Mouse (Mus musculus): ENCODE measurements around the gene Olfr727. TPM values are rescaled to one million over a fixed set of nuclear protein-coding genes. Genes with fewer than 3 reads are reported as not detected.

The Olfr727 gene
- polyA plus RNA-seq (2012; fragmentation: generic; extraction: Trizol) = not detected

- Histone ChIP-seq H3K4me3 (no peak within 1 kb of the TSS), H3K4me2 (ENCODE audit: low read depth) (no peak within 1 kb of the TSS), H3K79me2 (ENCODE audit: control insufficient read depth, insufficient read depth) (no peaks in the 10 kb centered on the region), H3K27me3 (ENCODE audit: control insufficient read depth, insufficient read depth, insufficient read length) (no peaks in the 10 kb centered on the region), H3ac (ENCODE audit: control insufficient read depth, insufficient read length) (no peak within 1 kb of the TSS), H3K36me3 (ENCODE audit: control insufficient read depth, insufficient read depth) (no peaks in the 10 kb centered on the region)
- TF ChIP-seq POLR2A (IDR thresholded peaks at IDR 0.05; ENCODE audit: insufficient read length, low read depth) (no peak), REST (IDR thresholded peaks at IDR 0.05; ENCODE audit: insufficient read depth, insufficient read length) (no peak), USF1 (IDR thresholded peaks at IDR 0.05; ENCODE audit: low read depth) (no peak)
Observed at GRCm38 (mm10) chr14:50122886-50123285, at the start of gene Olfr727. Gene Olfr727, plus strand, starts transcription at chr14:50123186.

- Histone ChIP-seq H3K27me3 (ENCODE audit: control insufficient read depth, insufficient read depth, insufficient read length) (no peaks in the 10 kb centered on the region), H3K36me3 (ENCODE audit: control insufficient read depth, insufficient read depth) (no peaks in the 10 kb centered on the region), H3K4me3 (no peak within 1 kb of the TSS), H3K4me2 (ENCODE audit: low read depth) (no peak within 1 kb of the TSS), H3ac (ENCODE audit: control insufficient read depth, insufficient read length) (no peak within 1 kb of the TSS), H3K79me2 (ENCODE audit: control insufficient read depth, insufficient read depth) (no peaks in the 10 kb centered on the region)
- TF ChIP-seq MAX (IDR thresholded peaks at IDR 0.05; ENCODE audit: low read depth) (no peak), TCF12 (IDR thresholded peaks at IDR 0.05; ENCODE audit: insufficient read depth, poor library complexity, severe bottlenecking) (no peak), E2F4 (IDR thresholded peaks at IDR 0.05; ENCODE audit: insufficient read depth) (no peak), CEBPB (IDR thresholded peaks at IDR 0.05; ENCODE audit: insufficient read depth, poor library complexity, severe bottlenecking) (no peak), SRF (IDR thresholded peaks at IDR 0.05; ENCODE audit: control insufficient read depth, insufficient read length, low read depth) (no peak), REST (IDR thresholded peaks at IDR 0.05; ENCODE audit: insufficient read depth, insufficient read length) (no peak), POLR2AphosphoS2 (IDR thresholded peaks at IDR 0.05; ENCODE audit: insufficient read length, low read depth) (no peak), USF1 (IDR thresholded peaks at IDR 0.05; ENCODE audit: low read depth) (no peak), MYOD1 (IDR thresholded peaks at IDR 0.05; ENCODE audit: control insufficient read depth in 1 of 3, insufficient read length in 2 of 3, low read depth in 2 of 3) (no peak), TCF3 (IDR thresholded peaks at IDR 0.05; ENCODE audit: insufficient read length, low read depth) (no peak), MYOG (IDR thresholded peaks at IDR 0.05; ENCODE audit: control insufficient read depth in 1 of 3, insufficient read depth in 1 of 3, insufficient read length in 2 of 3, low read depth in 2 of 3) (no peak), POLR2A (IDR thresholded peaks at IDR 0.05; ENCODE audit: insufficient read length, low read depth) (no peak)
Observed at GRCm38 (mm10) chr14:50090853-50091252, 32.1 kb upstream of the Olfr727 start, which contains the start of gene Olfr726. Gene Olfr726, minus strand, starts transcription at chr14:50090953.

GRCm38 (mm10) chr14:50142580-50142979 lies 19.6 kb downstream of the Olfr727 start, which contains the start of gene Olfr728:
Gene Olfr728, minus strand, starts transcription at chr14:50142680.
- Histone ChIP-seq H3ac (ENCODE audit: control insufficient read depth, insufficient read length) (no peak within 1 kb of the TSS), H3K36me3 (ENCODE audit: control insufficient read depth, insufficient read depth) (no peaks in the 10 kb centered on the region), H3K27me3 (ENCODE audit: control insufficient read depth, insufficient read depth, insufficient read length) (no peaks in the 10 kb centered on the region), H3K79me2 (ENCODE audit: control insufficient read depth, insufficient read depth) (no peaks in the 10 kb centered on the region), H3K4me2 (ENCODE audit: low read depth) (no peak within 1 kb of the TSS), H3K4me3 (no peak within 1 kb of the TSS)
- TF ChIP-seq E2F4 (IDR thresholded peaks at IDR 0.05; ENCODE audit: insufficient read depth) (no peak), POLR2AphosphoS2 (IDR thresholded peaks at IDR 0.05; ENCODE audit: insufficient read length, low read depth) (no peak), MYOD1 (IDR thresholded peaks at IDR 0.05; ENCODE audit: control insufficient read depth in 1 of 3, insufficient read length in 2 of 3, low read depth in 2 of 3) (no peak), MAX (IDR thresholded peaks at IDR 0.05; ENCODE audit: low read depth) (no peak)

GRCm38 (mm10) chr14:50152810-50153209 lies 29.8 kb downstream of the Olfr727 start, which contains the start of gene Olfr729:
Gene Olfr729, minus strand, starts transcription at chr14:50152910.
- Histone ChIP-seq H3ac (ENCODE audit: control insufficient read depth, insufficient read length) (no peak within 1 kb of the TSS), H3K27me3 (ENCODE audit: control insufficient read depth, insufficient read depth, insufficient read length) (no peaks in the 10 kb centered on the region), H3K79me2 (ENCODE audit: control insufficient read depth, insufficient read depth) (no peaks in the 10 kb centered on the region), H3K4me2 (ENCODE audit: low read depth) (no peak within 1 kb of the TSS), H3K4me3 (no peak within 1 kb of the TSS), H3K36me3 (ENCODE audit: control insufficient read depth, insufficient read depth) (no peaks in the 10 kb centered on the region)
- TF ChIP-seq POLR2AphosphoS2 (IDR thresholded peaks at IDR 0.05; ENCODE audit: insufficient read length, low read depth) (no peak), TCF12 (IDR thresholded peaks at IDR 0.05; ENCODE audit: insufficient read depth, poor library complexity, severe bottlenecking) (no peak), MAX (IDR thresholded peaks at IDR 0.05; ENCODE audit: low read depth) (no peak), SRF (IDR thresholded peaks at IDR 0.05; ENCODE audit: control insufficient read depth, insufficient read length, low read depth) (no peak), POLR2A (IDR thresholded peaks at IDR 0.05; ENCODE audit: insufficient read length, low read depth) (no peak), CEBPB (IDR thresholded peaks at IDR 0.05; ENCODE audit: insufficient read depth, poor library complexity, severe bottlenecking) (no peak), MYOD1 (IDR thresholded peaks at IDR 0.05; ENCODE audit: control insufficient read depth in 1 of 3, insufficient read length in 2 of 3, low read depth in 2 of 3) (no peak), USF1 (IDR thresholded peaks at IDR 0.05; ENCODE audit: low read depth) (no peak), REST (IDR thresholded peaks at IDR 0.05; ENCODE audit: insufficient read depth, insufficient read length) (no peak), MYOG (IDR thresholded peaks at IDR 0.05; ENCODE audit: control insufficient read depth in 1 of 3, insufficient read depth in 1 of 3, insufficient read length in 2 of 3, low read depth in 2 of 3) (no peak), E2F4 (IDR thresholded peaks at IDR 0.05; ENCODE audit: insufficient read depth) (no peak), TCF3 (IDR thresholded peaks at IDR 0.05; ENCODE audit: insufficient read length, low read depth) (no peak)

Other genes with a start within 250 kb of the Olfr727 start
- not detected for gene Olfr722, start 221.2 kb upstream of the Olfr727 start, polyA plus RNA-seq (2012; fragmentation: generic; extraction: Trizol)
- not detected for gene Olfr723, start 191.4 kb upstream of the Olfr727 start, polyA plus RNA-seq (2012; fragmentation: generic; extraction: Trizol)
- gene Olfr724, start 159.9 kb upstream of the Olfr727 start, polyA plus RNA-seq (2012; fragmentation: generic; extraction: Trizol) = not detected
- not detected for gene Olfr725, start 82.8 kb upstream of the Olfr727 start, polyA plus RNA-seq (2012; fragmentation: generic; extraction: Trizol)
- not detected for gene Olfr726, start 32.2 kb upstream of the Olfr727 start, polyA plus RNA-seq (2012; fragmentation: generic; extraction: Trizol)
- not detected for gene Olfr728, start 19.5 kb downstream of the Olfr727 start, polyA plus RNA-seq (2012; fragmentation: generic; extraction: Trizol)
- gene Olfr729, start 29.7 kb downstream of the Olfr727 start, polyA plus RNA-seq (2012; fragmentation: generic; extraction: Trizol) = not detected
- not detected for gene Olfr730, start 65.0 kb downstream of the Olfr727 start, polyA plus RNA-seq (2012; fragmentation: generic; extraction: Trizol)
- not detected for gene Olfr731, start 118.7 kb downstream of the Olfr727 start, polyA plus RNA-seq (2012; fragmentation: generic; extraction: Trizol)
- not detected for gene Olfr732, start 161.0 kb downstream of the Olfr727 start, polyA plus RNA-seq (2012; fragmentation: generic; extraction: Trizol)
- gene Olfr733, start 178.3 kb downstream of the Olfr727 start, polyA plus RNA-seq (2012; fragmentation: generic; extraction: Trizol) = not detected
- not detected for gene Olfr734, start 203.6 kb downstream of the Olfr727 start, polyA plus RNA-seq (2012; fragmentation: generic; extraction: Trizol)
- not detected for gene Olfr735, start 225.7 kb downstream of the Olfr727 start, polyA plus RNA-seq (2012; fragmentation: generic; extraction: Trizol)
- not detected for gene Tlr11, start 234.7 kb downstream of the Olfr727 start, polyA plus RNA-seq (2012; fragmentation: generic; extraction: Trizol)

All from myocyte (in vitro differentiated cells).